In genomic region chr15:5852523-5852922, GRCm38 (mm10) we compare ENCODE assay signal across 24 mouse cellular contexts.
A peak's percentile ranks its signal among the peaks of the same experiment; 100 is the strongest.
DNase-seq lines count a peak whose midpoint lies in the region; ATAC-seq and TF ChIP-seq lines count a peak whose summit lies in the region.
"Had no signal": no experiment of that assay in that cellular context is flagged by ENCODE, and none has a peak within 500 bp of the region (broad histone marks: within the 10 kb centered on the region; RNA-seq: fewer than 3 reads in every experiment).

No protein-coding gene starts in this region.

- H3K4me1 ChIP-seq in heart, embryonic 13.5 days: 0 out of 2 replicates have a peak, but pooled peaks cover 4% of the 10 kb centered on the region
- H3K4me1 ChIP-seq in heart, embryonic 15.5 days (replicated peaks): no peaks in the 10 kb centered on the region
- H3K4me1 ChIP-seq in heart, postnatal 0 days (ENCODE audit: control insufficient read depth, insufficient read depth): no peaks in the 10 kb centered on the region
- 0 out of 2 replicates have a peak, but pooled peaks cover 4% of the 10 kb centered on the region for H3K4me1 ChIP-seq in heart, embryonic 10.5 days
- H3K4me1 ChIP-seq: embryonic facial prominence, embryonic 10.5 days; embryonic facial prominence, embryonic 12.5 days; forebrain, embryonic 13.5 days; forebrain, embryonic 15.5 days had no signal

- H3K27me3 ChIP-seq in heart, embryonic 13.5 days (replicated peaks): no peaks in the 10 kb centered on the region
- H3K27me3 ChIP-seq in heart, embryonic 15.5 days: no peaks in the 10 kb centered on the region
- H3K27me3 ChIP-seq in heart, postnatal 0 days (ENCODE audit: control insufficient read depth, insufficient read depth, low read length): no peaks in the 10 kb centered on the region
- no peaks in the 10 kb centered on the region for H3K27me3 ChIP-seq in heart, embryonic 10.5 days (ENCODE audit: insufficient read depth, poor library complexity, severe bottlenecking)
- H3K27me3 ChIP-seq: CH12.LX; embryonic facial prominence, embryonic 12.5 days; forebrain, embryonic 13.5 days; forebrain, embryonic 15.5 days; Patski had no signal

- no peak for ATAC-seq in heart, embryonic 13.5 days (ENCODE audit: extremely low read depth, insufficient number of reproducible peaks, low FRiP score, low TSS enrichment)
- peak; percentile 47; the same call in 1 of the 2 replicates for ATAC-seq in heart, embryonic 15.5 days (replicated peaks; ENCODE audit: insufficient number of reproducible peaks, insufficient read depth, low FRiP score, low read depth)
- ATAC-seq in heart, postnatal 0 days (ENCODE audit: insufficient read depth, low read depth): peak; percentile 67; the same call in 1 of the 2 replicates
- ATAC-seq: CD4-positive, CD25-positive, alpha-beta regulatory T cell, adult 4 months; forebrain, embryonic 13.5 days; forebrain, embryonic 15.5 days; forebrain, postnatal 0 days; Patski had no signal

- intact Hi-C loops in heart, postnatal 25 days (cut with DNase I): no loop called here
- intact Hi-C loops in heart, postnatal 36 days (cut with DNase I): no loop called here

- no peaks in the 10 kb centered on the region for H3K36me3 ChIP-seq in heart, embryonic 13.5 days
- H3K36me3 ChIP-seq in heart, embryonic 15.5 days: no peaks in the 10 kb centered on the region
- H3K36me3 ChIP-seq in heart, postnatal 0 days (replicated peaks; ENCODE audit: control insufficient read depth, insufficient read depth, low read length): no peaks in the 10 kb centered on the region
- no peaks in the 10 kb centered on the region for H3K36me3 ChIP-seq in heart, embryonic 10.5 days
- H3K36me3 ChIP-seq: embryonic facial prominence, embryonic 10.5 days; embryonic facial prominence, embryonic 12.5 days; forebrain, embryonic 15.5 days; G1E had no signal

- no peak overlapping the region for H3K9ac ChIP-seq in heart, embryonic 13.5 days
- H3K9ac ChIP-seq in heart, embryonic 15.5 days: no peak overlapping the region
- no peak overlapping the region for H3K9ac ChIP-seq in heart, postnatal 0 days (replicated peaks; ENCODE audit: low read depth, low read length)
- H3K9ac ChIP-seq: embryonic facial prominence, embryonic 12.5 days; forebrain, embryonic 13.5 days; forebrain, embryonic 15.5 days; forebrain, postnatal 0 days had no signal

- TF ChIP-seq EP300 in heart, postnatal 0 days (IDR thresholded peaks at IDR 0.05; ENCODE audit: low read depth): no peak

- H3K9me3 ChIP-seq in heart, embryonic 13.5 days: no peaks in the 10 kb centered on the region
- H3K9me3 ChIP-seq in heart, embryonic 15.5 days (replicated peaks): no peaks in the 10 kb centered on the region
- H3K9me3 ChIP-seq in heart, postnatal 0 days (replicated peaks; ENCODE audit: control insufficient read depth, low read length): no peaks in the 10 kb centered on the region
- H3K9me3 ChIP-seq in heart, embryonic 10.5 days: no peaks in the 10 kb centered on the region
- H3K9me3 ChIP-seq: embryonic facial prominence, embryonic 10.5 days; embryonic facial prominence, embryonic 12.5 days; forebrain, embryonic 13.5 days; forebrain, embryonic 15.5 days; G1E had no signal

- TF ChIP-seq CTCF in heart, postnatal 0 days (IDR thresholded peaks at IDR 0.05; ENCODE audit: low read depth): no peak

- H3K4me2 ChIP-seq in heart, embryonic 13.5 days: no peak overlapping the region; the same call in 1 of the 2 replicates
- no peak overlapping the region for H3K4me2 ChIP-seq in heart, embryonic 15.5 days
- H3K4me2 ChIP-seq in heart, postnatal 0 days (ENCODE audit: low read depth, low read length): no peak overlapping the region
- H3K4me2 ChIP-seq: embryonic facial prominence, embryonic 12.5 days; forebrain, embryonic 13.5 days; forebrain, embryonic 15.5 days had no signal

- H3K4me3 ChIP-seq in heart, embryonic 13.5 days: no peak overlapping the region
- H3K4me3 ChIP-seq in heart, embryonic 15.5 days: no peak overlapping the region
- no peak overlapping the region for H3K4me3 ChIP-seq in heart, postnatal 0 days (ENCODE audit: low read depth, low read length)
- H3K4me3 ChIP-seq in heart, embryonic 10.5 days: no peak overlapping the region
- H3K4me3 ChIP-seq: embryonic facial prominence, embryonic 10.5 days; embryonic facial prominence, embryonic 12.5 days; forebrain, embryonic 13.5 days; forebrain, embryonic 15.5 days had no signal

- WGBS in heart, embryonic 13.5 days: 9% methylated on average over 3 of the region's 3 CpGs
- 18% methylated on average over 3 of the region's 3 CpGs for WGBS in heart, embryonic 15.5 days
- WGBS in heart, postnatal 0 days: 13% methylated on average over 3 of the region's 3 CpGs
- WGBS in heart, embryonic 10.5 days: 19% methylated on average over 3 of the region's 3 CpGs

- no peak for DNase-seq in heart, postnatal 25 days (ENCODE audit: low spot score)
- DNase-seq in heart, postnatal 36 days: no peak
- peak; percentile 28 for DNase-seq in heart, postnatal 0 days (ENCODE audit: low spot score)
- DNase-seq in heart, embryonic 10.5 days (ENCODE audit: low spot score): no peak
- DNase-seq: adrenal gland, adult 2 months; adrenal gland, postnatal 10 days; adrenal gland, postnatal 25 days; B cell, adult 2 months; cerebellum, adult 11 months; cerebellum, adult 18-20 months; cerebellum, adult 8-10 months; cerebellum, adult 9-11 months; cerebellum, postnatal 14 days; forebrain, postnatal 0 days had no signal

- peak overlapping the region; percentile 42; the same call in 1 of the 2 replicates for H3K27ac ChIP-seq in heart, embryonic 13.5 days (replicated peaks)
- no peak overlapping the region for H3K27ac ChIP-seq in heart, embryonic 15.5 days
- H3K27ac ChIP-seq in heart, postnatal 0 days (ENCODE audit: low read depth): no peak overlapping the region
- no peak overlapping the region for H3K27ac ChIP-seq in heart, embryonic 10.5 days
- H3K27ac ChIP-seq: embryonic facial prominence, embryonic 10.5 days; embryonic facial prominence, embryonic 12.5 days; forebrain, embryonic 13.5 days; forebrain, embryonic 15.5 days had no signal
